Mouse (Mus musculus) embryonic facial prominence, embryonic 13.5 days (tissue): Measurements from ENCODE around the gene Rpp25. TPM values are rescaled to one million over a fixed set of nuclear protein-coding genes. Genes with fewer than 3 reads are reported as not detected.

Source experiments
- ATAC-seq: fragments of 200-750 bp; cut with Nextera tagmentation; 2 replicates; pipeline ENCODE4 v1.8.0; 2017; ENCODE audit warnings: low read depth; ENCODE audit not compliant: insufficient number of reproducible peaks, insufficient read depth, low FRiP score, low TSS enrichment
- H3K27ac ChIP-seq: fragments of 300-500 bp; sonication (generic); 2 replicates; pipeline ENCODE4 v1.5.1; 2015; ENCODE audit warnings: moderate library complexity, mild to moderate bottlenecking, inconsistent platforms
- H3K27me3 ChIP-seq: fragments of 300-500 bp; sonication (generic); 2 replicates; pipeline ENCODE4 v1.6.1; 2015; ENCODE audit warnings: mild to moderate bottlenecking, inconsistent platforms
- H3K36me3 ChIP-seq: fragments of 300-500 bp; sonication (generic); 2 replicates; pipeline ENCODE4 v1.6.1; 2015; ENCODE audit warnings: mild to moderate bottlenecking, inconsistent platforms
- H3K4me1 ChIP-seq: fragments of 300-500 bp; sonication (generic); 2 replicates; pipeline ENCODE4 v1.6.1; 2015; ENCODE audit warnings: inconsistent platforms
- H3K4me2 ChIP-seq: fragments of 300-500 bp; sonication (generic); 2 replicates; pipeline ENCODE4 v1.6.1; 2015; ENCODE audit warnings: moderate library complexity, mild to moderate bottlenecking, inconsistent platforms
- H3K4me3 ChIP-seq: fragments of 300-500 bp; sonication (generic); 2 replicates; pipeline ENCODE4 v1.5.1; 2015; ENCODE audit warnings: mild to moderate bottlenecking, inconsistent platforms
- H3K9ac ChIP-seq: fragments of 300-500 bp; sonication (generic); 2 replicates; pipeline ENCODE4 v1.6.1; 2015; ENCODE audit warnings: mild to moderate bottlenecking, inconsistent platforms
- H3K9me3 ChIP-seq: fragments of 300-500 bp; sonication (generic); 2 replicates; pipeline ENCODE4 v1.6.1; 2016; ENCODE audit warnings: inconsistent platforms
- WGBS: fragments of 180-500 bp; shearing (Covaris S2); methylation state at CpG from one replicate; pipeline ENCODE4 v1.1.7; 2015; ENCODE audit warnings: mixed read lengths; 5-methylcytosine and 5-hydroxymethylcytosine counted together
- polyA plus RNA-seq: library from polyadenylated mRNA; unstranded; fragments of >200 nt; fragmentation: Nextera tagmentation; extraction: Ambion mirVana; gene quantifications from 2 replicates; pipeline ENCODE4 v1.2.1, GENCODE M21; 2015

Rpp25 gene
- polyA plus RNA-seq, 1 experiment from 2014 or later, result 1.3 TPM

DNA sequence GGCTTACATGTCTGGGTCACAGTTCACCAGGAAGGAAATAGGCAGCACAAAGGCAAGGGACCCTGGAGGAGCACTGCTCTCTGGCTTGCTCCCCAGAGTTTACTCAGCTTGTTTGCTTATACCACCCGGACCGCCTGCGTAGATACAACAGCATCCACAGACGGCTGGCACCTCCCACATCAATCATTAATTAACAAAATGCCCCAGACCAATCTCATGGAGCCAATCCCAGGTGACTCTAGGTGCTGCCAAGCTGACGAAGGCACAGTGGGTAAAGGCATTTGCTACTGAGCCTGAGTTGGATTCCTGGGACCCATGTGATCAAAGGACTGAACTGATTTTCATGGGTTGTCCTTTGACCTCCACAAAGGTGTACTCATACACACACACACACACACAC, 6.6 kb upstream of the Rpp25 start:
- Histone ChIP-seq H3K4me3 (no peak overlapping the region), H3K36me3 (no peaks in the 10 kb centered on the region), H3K27me3 (peaks cover 42% of the 10 kb centered on the region), H3K9me3 (no peaks in the 10 kb centered on the region), H3K4me1 (peaks cover 8% of the 10 kb centered on the region; the same call in 1 of the 2 replicates), H3K9ac (no peak overlapping the region), H3K27ac (no peak overlapping the region), H3K4me2 (no peak overlapping the region)
- 73% methylated on average over 5 of the region's 5 CpGs for WGBS
- no peak for ATAC-seq

DNA sequence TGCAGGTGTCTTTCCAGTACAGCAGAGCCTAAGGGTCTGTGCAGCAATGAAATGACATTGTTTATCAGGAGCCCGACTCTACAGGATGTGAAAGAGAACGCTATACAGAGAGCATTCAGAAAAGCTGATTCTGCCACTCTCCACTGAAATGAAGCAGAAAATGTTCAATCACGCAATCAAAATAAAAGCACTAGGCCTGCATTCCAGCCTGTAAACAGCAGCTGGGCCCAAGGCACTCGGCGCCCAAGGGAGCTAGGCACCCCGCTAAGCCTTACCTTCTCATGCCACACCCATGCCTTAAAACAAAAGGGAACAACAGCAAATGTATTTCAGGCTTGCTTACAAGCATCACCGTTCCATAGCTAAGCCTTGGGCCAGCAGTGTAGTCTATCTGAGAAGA, 5.3 kb upstream of the Rpp25 start:
- WGBS, result 49% methylated on average over 7 of the region's 7 CpGs
- Histone ChIP-seq H3K36me3 (no peaks in the 10 kb centered on the region), H3K27me3 (peaks cover 55% of the 10 kb centered on the region), H3K4me1 (peaks cover 18% of the 10 kb centered on the region), H3K9me3 (no peaks in the 10 kb centered on the region), H3K4me3 (no peak overlapping the region), H3K27ac (no peak overlapping the region), H3K9ac (no peak overlapping the region), H3K4me2 (no peak overlapping the region)
- ATAC-seq, result no peak

DNA sequence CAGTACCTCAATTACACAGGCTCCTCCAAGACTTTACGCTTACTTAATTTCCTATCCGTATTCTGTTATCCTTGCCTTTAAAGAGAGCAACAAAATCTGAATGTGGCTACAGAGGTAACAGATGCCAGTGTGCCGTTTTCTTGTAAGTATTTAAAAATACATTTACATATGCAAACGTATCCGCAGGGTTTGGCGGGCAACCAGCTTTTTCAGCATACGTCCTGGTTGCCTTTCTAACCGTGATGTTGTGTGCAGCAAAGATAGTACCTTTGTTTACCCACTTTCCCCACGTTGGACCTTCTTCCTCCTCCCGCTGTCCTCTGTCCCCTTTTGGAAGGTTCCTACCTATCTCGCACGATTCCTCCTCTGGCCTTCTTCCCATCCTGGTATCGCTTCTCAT, 2.4 kb upstream of the Rpp25 start:
- no peaks in the 10 kb centered on the region for H3K36me3 ChIP-seq
- peaks cover 84% of the 10 kb centered on the region for H3K27me3 ChIP-seq
- H3K4me1 ChIP-seq, result peaks cover 38% of the 10 kb centered on the region
- WGBS, result 6% methylated on average over 13 of the region's 13 CpGs
- H3K9me3 ChIP-seq, result no peaks in the 10 kb centered on the region
- no peak overlapping the region for H3K9ac ChIP-seq
- ATAC-seq, result no peak
- H3K27ac ChIP-seq, result no peak overlapping the region
- no peak overlapping the region for H3K4me3 ChIP-seq
- peak overlapping the region; percentile 24; the same call in 1 of the 2 replicates for H3K4me2 ChIP-seq

DNA sequence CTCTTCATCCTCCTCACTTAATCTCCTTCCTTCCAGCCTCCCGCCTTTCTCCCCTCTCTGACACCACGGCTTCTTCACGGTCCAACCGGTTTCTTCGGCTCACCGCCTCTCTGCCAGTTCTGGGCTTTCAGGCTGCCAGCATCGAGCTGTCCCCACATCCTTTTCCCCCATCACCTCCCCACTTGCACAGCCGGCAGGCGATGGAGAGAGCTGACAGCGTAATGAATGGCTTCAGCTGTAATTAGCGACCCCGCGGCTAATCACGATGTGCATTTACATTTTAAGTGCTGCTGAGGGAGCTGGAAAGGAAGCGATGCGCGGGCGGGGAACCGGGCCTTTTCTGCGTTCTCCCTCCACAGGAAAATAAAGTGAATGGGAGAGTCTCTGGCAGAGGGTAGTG, 2.0 kb upstream of the Rpp25 start:
- H3K36me3 ChIP-seq, result no peaks in the 10 kb centered on the region
- no peak overlapping the region for H3K27ac ChIP-seq
- peaks cover 38% of the 10 kb centered on the region for H3K4me1 ChIP-seq
- H3K4me2 ChIP-seq, result peak overlapping the region; percentile 24; the same call in 1 of the 2 replicates
- H3K9me3 ChIP-seq, result no peaks in the 10 kb centered on the region
- H3K27me3 ChIP-seq, result peaks cover 88% of the 10 kb centered on the region
- no peak for ATAC-seq
- H3K4me3 ChIP-seq, result no peak overlapping the region
- H3K9ac ChIP-seq, result no peak overlapping the region
- 2% methylated on average over 20 of the region's 20 CpGs for WGBS

DNA sequence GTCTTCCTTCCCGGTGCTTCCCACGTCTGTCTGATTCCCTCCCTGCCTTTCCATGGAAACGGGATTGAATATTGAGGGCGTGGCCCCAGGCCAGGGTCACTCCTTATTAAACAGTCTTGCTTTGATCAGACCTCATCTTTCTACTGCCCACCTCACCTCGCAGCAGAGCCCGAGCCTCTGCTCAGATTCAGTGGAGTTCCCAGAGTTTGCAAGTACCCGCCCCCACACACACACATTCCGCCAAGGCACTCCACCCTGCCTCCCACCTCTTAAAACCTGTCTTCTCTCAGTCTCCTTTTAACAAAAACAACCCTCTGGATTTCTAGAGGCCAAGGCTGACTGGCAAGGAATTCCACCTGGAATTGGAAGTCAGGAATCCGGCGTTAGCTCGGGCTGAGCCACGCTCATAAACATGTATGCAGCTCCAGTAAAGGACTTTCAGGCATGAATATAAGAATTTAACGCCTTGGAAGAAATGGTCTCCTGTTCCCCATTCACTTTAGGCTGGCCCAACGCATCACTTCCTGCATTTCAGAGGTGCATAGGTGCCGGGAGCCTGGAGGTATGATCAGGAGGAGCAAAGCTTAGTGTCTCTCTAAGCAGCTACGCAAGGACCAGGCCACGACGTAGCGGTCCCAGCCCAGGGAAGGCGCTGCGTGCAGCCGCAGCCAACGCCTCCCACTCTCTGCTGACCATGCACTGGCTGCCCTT, 760 bp upstream of the Rpp25 start:
- Histone ChIP-seq H3K36me3 (no peaks in the 10 kb centered on the region), H3K4me2 (peak overlapping the region; percentile 91), H3K4me3 (peak overlapping the region; percentile 49), H3K9ac (peak overlapping the region; percentile 27; the same call in 1 of the 2 replicates), H3K27ac (no peak overlapping the region), H3K9me3 (no peaks in the 10 kb centered on the region), H3K4me1 (peaks cover 38% of the 10 kb centered on the region), H3K27me3 (peaks cover 88% of the 10 kb centered on the region)
- no peak for ATAC-seq
- 3% methylated on average over 23 of the region's 23 CpGs for WGBS

DNA sequence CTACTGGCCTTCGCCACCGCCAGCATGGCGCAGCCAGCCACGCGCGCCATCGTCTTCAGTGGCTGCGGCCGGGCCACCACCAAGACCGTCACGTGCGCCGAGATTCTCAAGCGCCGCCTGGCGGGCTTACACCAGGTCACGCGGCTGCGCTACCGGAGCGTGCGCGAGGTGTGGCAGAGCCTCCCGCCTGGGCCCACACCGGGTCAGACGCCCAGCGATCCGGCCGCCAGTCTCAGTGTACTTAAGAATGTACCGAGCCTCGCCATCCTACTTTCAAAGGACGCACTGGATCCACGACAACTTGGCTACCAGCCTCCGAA, 515 bp downstream of the Rpp25 start:
- peaks cover 75% of the 10 kb centered on the region for H3K27me3 ChIP-seq
- H3K4me3 ChIP-seq, result peak overlapping the region; percentile 49
- no peak for ATAC-seq
- WGBS, result 1% methylated on average over 34 of the region's 34 CpGs
- H3K4me2 ChIP-seq, result peak overlapping the region; percentile 91
- H3K36me3 ChIP-seq, result no peaks in the 10 kb centered on the region
- no peaks in the 10 kb centered on the region for H3K9me3 ChIP-seq
- H3K4me1 ChIP-seq, result peaks cover 38% of the 10 kb centered on the region
- H3K27ac ChIP-seq, result no peak overlapping the region
- H3K9ac ChIP-seq, result peak overlapping the region; percentile 63

DNA sequence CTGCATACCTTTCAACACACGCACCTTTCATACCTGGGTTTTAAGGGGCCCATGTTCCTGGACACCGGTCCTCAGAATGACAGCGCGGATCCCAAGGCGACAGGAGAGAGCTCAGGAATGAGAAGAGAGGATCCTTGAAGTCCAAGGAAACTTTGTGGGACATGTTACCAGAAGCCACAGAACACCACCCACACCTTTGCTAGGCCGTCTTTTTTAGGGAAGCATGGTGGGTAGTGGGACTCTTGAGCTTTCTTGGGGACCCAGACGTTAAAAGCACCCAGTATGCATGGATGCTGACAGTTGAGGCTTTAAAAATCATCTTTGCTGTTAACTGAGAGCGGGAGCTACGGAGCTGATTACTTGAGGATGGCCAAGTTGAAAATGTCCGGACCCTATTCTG, 1.1 kb downstream of the Rpp25 start:
- Histone ChIP-seq H3K4me1 (peaks cover 38% of the 10 kb centered on the region), H3K9me3 (no peaks in the 10 kb centered on the region), H3K27ac (no peak overlapping the region), H3K9ac (no peak overlapping the region), H3K27me3 (peaks cover 70% of the 10 kb centered on the region), H3K4me3 (peak overlapping the region; percentile 49; the same call in 1 of the 2 replicates), H3K36me3 (no peaks in the 10 kb centered on the region), H3K4me2 (peak overlapping the region; percentile 91)
- 43% methylated on average over 10 of the region's 10 CpGs for WGBS
- ATAC-seq, result no peak

DNA sequence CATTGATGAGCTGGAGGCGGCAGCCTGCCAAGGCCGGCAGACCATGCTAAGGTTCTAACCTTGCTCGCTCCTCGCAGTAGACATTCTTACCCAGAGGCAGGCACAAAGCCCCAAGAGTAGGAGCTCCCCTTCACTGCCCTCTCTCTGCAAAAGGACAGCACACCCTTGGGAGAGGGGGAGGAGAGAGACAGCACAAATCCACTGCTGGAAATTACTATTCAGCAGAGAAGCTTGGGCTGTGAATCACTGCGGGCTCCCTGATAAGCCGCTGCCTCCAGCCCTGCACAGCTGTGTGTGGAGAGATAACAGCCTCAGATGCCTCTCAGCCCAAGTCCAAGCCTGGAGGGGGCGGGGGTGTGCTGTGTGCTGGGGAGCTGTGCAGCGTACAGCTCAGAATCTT, 1.9 kb downstream of the Rpp25 start:
- no peaks in the 10 kb centered on the region for H3K9me3 ChIP-seq
- no peak overlapping the region for H3K9ac ChIP-seq
- WGBS, result 11% methylated on average over 8 of the region's 8 CpGs
- H3K4me1 ChIP-seq, result peaks cover 38% of the 10 kb centered on the region
- H3K4me2 ChIP-seq, result no peak overlapping the region
- no peaks in the 10 kb centered on the region for H3K36me3 ChIP-seq
- peaks cover 62% of the 10 kb centered on the region for H3K27me3 ChIP-seq
- ATAC-seq, result no peak
- H3K27ac ChIP-seq, result no peak overlapping the region
- no peak overlapping the region for H3K4me3 ChIP-seq

DNA sequence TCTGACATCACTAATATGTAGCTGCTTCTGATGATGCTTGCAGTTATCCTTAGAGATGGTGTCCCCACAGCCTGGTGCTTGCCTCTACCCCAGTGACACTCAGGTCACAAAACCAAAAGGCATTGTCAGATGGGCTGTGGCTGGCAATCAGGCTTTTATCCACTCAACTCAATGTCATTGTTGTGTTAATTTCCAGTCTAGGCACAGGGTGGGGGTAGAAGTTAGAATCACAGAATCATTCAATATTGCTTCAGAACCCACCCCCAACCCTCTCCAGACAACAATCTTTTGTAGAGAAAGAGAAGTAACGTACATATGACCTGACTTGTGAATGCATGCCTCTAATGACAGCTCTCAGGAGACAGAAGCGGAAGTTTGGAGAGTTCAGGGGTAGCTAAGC, 6.8 kb downstream of the Rpp25 start:
- H3K4me3 ChIP-seq, result no peak overlapping the region
- H3K4me2 ChIP-seq, result no peak overlapping the region
- ATAC-seq, result no peak
- no peak overlapping the region for H3K27ac ChIP-seq
- H3K9me3 ChIP-seq, result no peaks in the 10 kb centered on the region
- H3K4me1 ChIP-seq, result peaks cover 4% of the 10 kb centered on the region; the same call in 1 of the 2 replicates
- no peaks in the 10 kb centered on the region for H3K36me3 ChIP-seq
- H3K9ac ChIP-seq, result no peak overlapping the region
- WGBS, result 67% methylated on average over 2 of the region's 2 CpGs
- H3K27me3 ChIP-seq, result peaks cover 13% of the 10 kb centered on the region

DNA sequence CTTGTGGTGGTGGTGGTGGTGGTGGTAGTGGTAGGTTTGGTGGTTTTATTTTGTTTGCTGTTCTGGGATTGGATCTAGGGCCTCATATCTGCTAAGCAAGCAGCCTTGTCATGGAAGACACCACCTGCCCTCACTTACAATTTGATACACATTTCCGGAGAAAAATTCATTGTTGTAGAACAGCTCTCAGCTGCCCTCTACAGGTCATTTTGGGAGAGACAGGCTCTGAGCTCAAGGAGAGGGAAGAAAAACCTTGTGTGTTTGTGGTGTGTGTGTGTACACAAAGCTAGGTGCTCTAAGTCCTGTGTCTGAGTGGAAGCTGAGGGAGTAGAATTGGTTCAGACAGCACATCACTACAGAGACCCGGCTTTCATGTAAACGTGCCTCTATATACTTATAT, 13.3 kb downstream of the Rpp25 start:
- 9% methylated on average over 3 of the region's 3 CpGs for WGBS
- Histone ChIP-seq H3K4me3 (no peak overlapping the region), H3K27me3 (no peaks in the 10 kb centered on the region), H3K9ac (no peak overlapping the region), H3K27ac (no peak overlapping the region), H3K9me3 (no peaks in the 10 kb centered on the region), H3K36me3 (no peaks in the 10 kb centered on the region), H3K4me1 (peaks cover 10% of the 10 kb centered on the region), H3K4me2 (no peak overlapping the region)
- no peak for ATAC-seq

DNA sequence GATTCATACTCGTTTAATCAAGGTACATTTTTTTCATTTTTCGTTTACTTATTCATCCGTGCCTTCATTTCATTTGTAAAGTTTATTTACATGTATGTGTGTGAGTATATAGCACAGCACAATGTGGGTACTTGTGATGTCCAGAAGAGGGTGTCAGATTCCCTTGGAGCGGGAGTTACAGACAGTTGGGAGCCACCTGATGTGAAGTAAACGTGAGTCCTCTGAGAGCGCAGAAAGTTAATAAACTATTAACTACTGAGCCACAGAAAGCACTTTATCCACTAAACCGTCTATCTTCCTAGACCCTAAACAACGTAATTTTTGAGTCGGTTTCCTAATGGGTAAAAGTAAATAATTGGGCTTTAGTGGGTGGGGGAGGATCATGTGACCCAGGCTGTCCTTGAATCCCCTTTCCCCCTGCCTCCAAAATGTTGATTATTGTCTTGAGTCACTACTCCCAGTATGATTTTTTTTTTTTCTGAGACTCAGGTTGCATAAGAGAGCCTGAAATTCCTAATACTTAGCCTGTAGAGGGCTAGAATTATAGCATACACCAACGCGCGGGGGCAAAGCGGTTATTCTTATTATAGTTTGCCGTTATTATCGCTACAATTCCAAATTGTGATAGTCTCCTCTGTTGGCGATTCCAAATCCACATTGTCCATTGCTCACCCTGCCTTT, 16.7 kb downstream of the Rpp25 start:
- peak overlapping the region; percentile 99 for H3K4me3 ChIP-seq
- peak overlapping the region; percentile 88 for H3K4me2 ChIP-seq
- H3K9me3 ChIP-seq, result no peaks in the 10 kb centered on the region
- no peak; the same call in 1 of the 2 replicates for ATAC-seq
- H3K36me3 ChIP-seq, result no peaks in the 10 kb centered on the region
- H3K27me3 ChIP-seq, result no peaks in the 10 kb centered on the region
- peak overlapping the region; percentile 96 for H3K9ac ChIP-seq
- WGBS, result 22% methylated on average over 16 of the region's 16 CpGs
- peaks cover 18% of the 10 kb centered on the region for H3K4me1 ChIP-seq
- H3K27ac ChIP-seq, result peak overlapping the region; percentile 82; the same call in 1 of the 2 replicates
